Mouse (Mus musculus): Measurements from ENCODE around the gene Nim1k. TPM values are rescaled to one million over a fixed set of nuclear protein-coding genes. Genes with fewer than 3 reads are reported as not detected.
A peak's percentile ranks its signal among the peaks of the same experiment; 100 is the strongest.

The Nim1k gene
- polyA plus RNA-seq, 2 experiments = 1.3 to 2.2 TPM

DNA sequence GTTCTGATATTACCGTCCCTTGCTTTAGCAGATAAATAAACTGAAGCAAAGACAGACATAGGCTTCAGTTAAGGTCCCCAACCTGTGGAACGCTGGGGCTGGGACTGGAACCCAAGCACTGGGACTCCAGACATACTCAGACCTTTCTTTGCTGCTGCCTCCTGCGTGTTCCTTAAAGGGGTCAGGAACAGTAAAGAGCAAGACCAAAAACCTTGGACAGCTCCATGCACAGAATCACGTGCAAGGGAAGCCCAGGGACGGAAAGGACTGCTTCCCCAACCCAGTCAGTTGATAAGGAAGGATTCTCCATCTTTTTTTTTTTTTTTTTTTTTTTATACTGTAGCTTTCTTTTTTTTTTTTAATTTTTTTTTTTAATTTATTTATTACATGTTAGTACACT is 1.1 kb upstream of the Nim1k start:
- Histone ChIP-seq H3K4me1 (ENCODE audit: control insufficient read depth, insufficient read depth, low read length) (peaks cover 9% of the 10 kb centered on the region), H3K4me2 (replicated peaks; ENCODE audit: low read depth, low read length, severe bottlenecking) (no peak overlapping the region; the same call in 1 of the 2 replicates), H3K4me3 (replicated peaks; ENCODE audit: low read length) (no peak overlapping the region), H3K27me3 (ENCODE audit: control insufficient read depth, insufficient read depth, low read length) (no peaks in the 10 kb centered on the region), H3K9me3 (ENCODE audit: control insufficient read depth, low read length) (no peaks in the 10 kb centered on the region), H3K9ac (ENCODE audit: low read depth, low read length, severe bottlenecking) (no peak overlapping the region), H3K27ac (replicated peaks; ENCODE audit: low read depth, low read length) (no peak overlapping the region), H3K36me3 (ENCODE audit: control insufficient read depth, insufficient read depth, low read length) (no peaks in the 10 kb centered on the region; the same call in 1 of the 2 replicates)
- no peak for ATAC-seq (ENCODE audit: low FRiP score, low read depth)
- TF ChIP-seq POLR2A (IDR thresholded peaks at IDR 0.05; ENCODE audit: borderline replicate concordance, extremely low read depth, insufficient read depth, insufficient read length) = no peak
- DNase-seq (ENCODE audit: low spot score) = peak; percentile 63
- 26% methylated on average over 5 of the region's 5 CpGs for WGBS

DNA sequence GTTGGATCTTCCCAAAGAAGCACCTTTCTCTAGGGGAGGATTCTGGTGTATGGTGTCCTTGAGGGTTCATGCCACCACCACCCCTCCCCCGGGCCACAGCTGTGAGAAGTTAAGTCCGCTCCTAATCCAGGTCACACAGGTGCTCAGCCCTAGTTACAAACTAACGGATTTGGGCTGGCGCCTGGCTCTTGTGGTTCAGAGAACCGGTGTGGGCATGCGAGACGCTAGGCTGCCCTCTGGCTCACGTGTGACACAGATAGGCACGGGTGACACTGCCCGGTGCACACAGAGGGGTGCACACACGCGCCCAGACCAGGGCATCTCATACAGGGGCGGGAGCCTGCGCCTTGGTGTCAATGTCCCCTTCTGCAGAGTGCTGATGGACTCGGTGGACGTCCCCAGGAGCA is 538 bp downstream of the Nim1k start:
- 3% methylated on average over 16 of the region's 16 CpGs for WGBS
- DNase-seq (ENCODE audit: low spot score) = no peak

DNA sequence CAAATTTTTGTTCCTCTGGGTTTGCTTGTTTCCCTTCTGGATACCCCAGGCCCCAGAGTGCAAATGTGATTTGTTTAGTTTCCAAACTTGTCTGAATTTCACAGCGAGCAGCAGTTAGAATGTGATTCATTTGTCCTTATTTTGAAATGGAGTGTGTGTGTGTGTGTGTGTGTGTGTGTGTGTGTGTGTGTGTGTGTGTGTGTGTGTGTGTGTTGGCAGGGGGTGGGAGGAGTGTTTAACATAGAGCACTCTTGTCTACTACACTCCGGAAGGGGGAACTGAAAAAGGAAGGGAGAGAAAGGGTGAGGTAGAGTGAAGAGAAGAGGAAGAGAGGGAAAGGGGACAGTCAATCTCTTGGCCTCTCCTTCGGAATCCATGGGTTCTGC is 1.1 kb downstream of the Nim1k start:
- 34% methylated on average over 3 of the region's 3 CpGs for WGBS
- DNase-seq (ENCODE audit: low spot score) = no peak
- Histone ChIP-seq H3K4me3 (replicated peaks; ENCODE audit: low read length) (peak overlapping the region; percentile 55), H3K4me2 (replicated peaks; ENCODE audit: low read depth, low read length, severe bottlenecking) (peak overlapping the region; percentile 94), H3K4me1 (ENCODE audit: control insufficient read depth, insufficient read depth, low read length) (peaks cover 9% of the 10 kb centered on the region), H3K27ac (replicated peaks; ENCODE audit: low read depth, low read length) (no peak overlapping the region), H3K27me3 (ENCODE audit: control insufficient read depth, insufficient read depth, low read length) (no peaks in the 10 kb centered on the region), H3K36me3 (ENCODE audit: control insufficient read depth, insufficient read depth, low read length) (no peaks in the 10 kb centered on the region), H3K9ac (ENCODE audit: low read depth, low read length, severe bottlenecking) (0 out of 2 replicates have a peak overlapping the region, but pooled peaks have one; percentile 74), H3K9me3 (ENCODE audit: control insufficient read depth, low read length) (no peaks in the 10 kb centered on the region)
- ATAC-seq (ENCODE audit: low FRiP score, low read depth) = no peak
- no peak for TF ChIP-seq POLR2A (IDR thresholded peaks at IDR 0.05; ENCODE audit: borderline replicate concordance, extremely low read depth, insufficient read depth, insufficient read length)

More for the DNA sequence above, 538 bp downstream of the Nim1k start:
- Histone ChIP-seq H3K4me1 (ENCODE audit: control insufficient read depth, insufficient read depth, low read length) (peaks cover 9% of the 10 kb centered on the region), H3K27ac (replicated peaks; ENCODE audit: low read depth, low read length) (peak overlapping the region; percentile 43; the same call in 1 of the 2 replicates), H3K9ac (ENCODE audit: low read depth, low read length, severe bottlenecking) (peak overlapping the region; percentile 74), H3K4me2 (replicated peaks; ENCODE audit: low read depth, low read length, severe bottlenecking) (peak overlapping the region; percentile 94), H3K4me3 (replicated peaks; ENCODE audit: low read length) (peak overlapping the region; percentile 55), H3K9me3 (ENCODE audit: control insufficient read depth, low read length) (no peaks in the 10 kb centered on the region), H3K36me3 (ENCODE audit: control insufficient read depth, insufficient read depth, low read length) (no peaks in the 10 kb centered on the region), H3K27me3 (ENCODE audit: control insufficient read depth, insufficient read depth, low read length) (no peaks in the 10 kb centered on the region)
- TF ChIP-seq POLR2A (IDR thresholded peaks at IDR 0.05; ENCODE audit: borderline replicate concordance, extremely low read depth, insufficient read depth, insufficient read length) = no peak
- 0 out of 2 replicates have a peak, but pooled peaks have one; percentile 34 for ATAC-seq (ENCODE audit: low FRiP score, low read depth)

DNA sequence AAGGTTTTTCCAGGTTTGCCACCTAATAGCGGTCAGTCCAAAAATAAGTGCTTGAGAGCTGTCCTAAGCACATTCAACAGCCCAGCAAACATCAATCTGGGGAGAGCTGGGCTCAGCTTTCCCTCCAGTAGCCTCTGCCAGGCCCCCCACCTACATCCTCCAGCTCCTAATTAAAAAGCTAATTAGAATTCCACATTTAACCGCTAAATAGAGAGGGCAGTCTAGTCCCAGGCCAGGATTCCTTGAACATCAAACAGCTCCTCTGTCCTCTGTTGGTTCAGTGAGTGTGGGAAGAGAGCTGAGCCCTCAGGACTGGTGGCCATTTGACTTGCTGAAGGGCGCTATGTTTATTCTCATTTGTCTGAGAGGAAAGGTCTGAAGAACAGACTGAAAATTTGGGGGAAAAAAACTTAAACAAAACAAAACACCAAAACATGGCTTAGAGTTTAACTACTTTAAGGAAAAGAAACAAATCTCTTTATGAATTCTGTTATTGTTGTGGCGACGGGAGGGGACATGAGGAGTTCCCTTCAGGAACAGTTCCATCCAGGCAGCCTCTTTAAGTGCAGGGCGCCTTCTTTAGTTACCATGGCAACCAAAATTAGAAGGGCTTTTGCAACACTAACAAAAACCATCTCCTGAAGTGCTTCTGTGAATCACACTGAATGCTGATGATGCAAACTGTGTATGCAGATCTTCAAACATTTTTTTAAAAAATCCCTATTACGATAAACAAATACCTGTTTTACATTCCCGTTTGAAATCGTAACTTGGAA is 1.6 kb downstream of the Nim1k start:
- Histone ChIP-seq H3K36me3 (ENCODE audit: control insufficient read depth, insufficient read depth, low read length) (no peaks in the 10 kb centered on the region), H3K4me3 (replicated peaks; ENCODE audit: low read length) (no peak overlapping the region), H3K4me1 (ENCODE audit: control insufficient read depth, insufficient read depth, low read length) (peaks cover 9% of the 10 kb centered on the region), H3K9me3 (ENCODE audit: control insufficient read depth, low read length) (no peaks in the 10 kb centered on the region), H3K4me2 (replicated peaks; ENCODE audit: low read depth, low read length, severe bottlenecking) (no peak overlapping the region), H3K27me3 (ENCODE audit: control insufficient read depth, insufficient read depth, low read length) (no peaks in the 10 kb centered on the region), H3K27ac (replicated peaks; ENCODE audit: low read depth, low read length) (no peak overlapping the region), H3K9ac (ENCODE audit: low read depth, low read length, severe bottlenecking) (no peak overlapping the region)
- TF ChIP-seq POLR2A (IDR thresholded peaks at IDR 0.05; ENCODE audit: borderline replicate concordance, extremely low read depth, insufficient read depth, insufficient read length) = no peak
- DNase-seq (ENCODE audit: low spot score) (no peak), ATAC-seq (ENCODE audit: low FRiP score, low read depth) (no peak)
- 54% methylated on average over 9 of the region's 9 CpGs for WGBS

DNA sequence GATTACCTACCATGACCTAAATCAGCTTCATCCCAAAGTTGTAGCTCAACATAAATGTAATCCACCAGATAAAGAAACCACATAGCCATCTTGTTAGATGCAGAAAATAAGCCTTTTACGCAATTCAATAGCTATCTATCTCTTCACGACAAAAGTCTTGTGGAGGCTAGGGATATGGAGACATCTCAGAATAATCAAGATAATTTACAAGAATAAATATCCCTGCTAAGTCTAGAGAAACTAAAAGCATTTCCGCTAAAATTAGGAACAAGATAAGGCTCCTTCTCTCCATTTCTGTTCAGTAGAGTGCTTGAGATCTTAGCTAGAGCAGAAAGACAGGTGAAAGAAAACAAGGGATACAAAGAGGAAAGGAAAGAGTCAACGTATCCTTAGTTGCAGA is 8.8 kb downstream of the Nim1k start:
- no peak for ATAC-seq (ENCODE audit: low FRiP score, low read depth)
- WGBS = 87% methylated on average over 4 of the region's 4 CpGs
- TF ChIP-seq POLR2A (IDR thresholded peaks at IDR 0.05; ENCODE audit: borderline replicate concordance, extremely low read depth, insufficient read depth, insufficient read length) = no peak

More for the DNA sequence above, 8.8 kb downstream of the Nim1k start:
- Histone ChIP-seq H3K27ac (replicated peaks; ENCODE audit: low read depth, low read length) (no peak overlapping the region), H3K9me3 (ENCODE audit: control insufficient read depth, low read length) (no peaks in the 10 kb centered on the region), H3K4me3 (replicated peaks; ENCODE audit: low read length) (no peak overlapping the region), H3K36me3 (ENCODE audit: control insufficient read depth, insufficient read depth, low read length) (no peaks in the 10 kb centered on the region), H3K27me3 (ENCODE audit: control insufficient read depth, insufficient read depth, low read length) (no peaks in the 10 kb centered on the region), H3K9ac (ENCODE audit: low read depth, low read length, severe bottlenecking) (no peak overlapping the region), H3K4me1 (ENCODE audit: control insufficient read depth, insufficient read depth, low read length) (peaks cover 2% of the 10 kb centered on the region; the same call in 1 of the 2 replicates), H3K4me2 (replicated peaks; ENCODE audit: low read depth, low read length, severe bottlenecking) (no peak overlapping the region)
- no peak for DNase-seq (ENCODE audit: low spot score)
